Mouse (Mus musculus) heart, postnatal 4 days (tissue): Measurements from ENCODE around the gene Lingo1. TPM values are rescaled to one million over a fixed set of nuclear protein-coding genes. Genes with fewer than 3 reads are reported as not detected.

Source experiments
- DNase-seq: peaks from one replicate; pipeline ENCODE4 v3.0.0; 2021
- total RNA-seq, 2 experiments: library from RNA; stranded (reverse); gene quantifications; 2 replicates each; pipeline ENCODE4 v1.2.3; 2021

Gene Lingo1
- total RNA-seq, 2 experiments from 2014 or later, result 2.9 to 3.0 TPM

- DNase-seq, result no peak
Observed at GRCm38 (mm10) chr9:56775161-56775934, 20.9 kb downstream of the Lingo1 start.

DNA sequence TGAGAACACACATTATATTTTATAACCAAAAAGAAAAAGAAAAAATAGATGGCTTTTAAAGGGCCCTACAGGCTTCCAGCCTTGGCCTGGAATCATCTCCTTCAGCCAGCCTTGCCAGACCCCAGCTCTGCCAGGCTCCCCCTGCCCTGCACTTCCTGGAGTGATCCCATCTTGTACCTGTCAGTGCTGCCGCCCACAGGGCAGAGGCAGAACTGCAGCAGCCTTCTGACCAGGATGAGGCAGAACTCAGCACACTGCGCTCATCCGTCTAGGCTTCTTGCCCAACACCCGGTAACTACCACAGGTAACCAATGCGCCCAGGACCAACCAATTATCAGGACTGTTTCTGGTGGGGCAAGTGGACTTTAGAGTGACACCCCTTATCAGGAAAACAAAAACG, 22.0 kb downstream of the Lingo1 start:
- DNase-seq, result peak; percentile 70

GRCm38 (mm10) chr9:56773666-56774065, 22.6 kb downstream of the Lingo1 start:
- no peak for DNase-seq

GRCm38 (mm10) chr9:56767653-56768136, 28.6 kb downstream of the Lingo1 start:
- DNase-seq, result peak; percentile 62

DNA sequence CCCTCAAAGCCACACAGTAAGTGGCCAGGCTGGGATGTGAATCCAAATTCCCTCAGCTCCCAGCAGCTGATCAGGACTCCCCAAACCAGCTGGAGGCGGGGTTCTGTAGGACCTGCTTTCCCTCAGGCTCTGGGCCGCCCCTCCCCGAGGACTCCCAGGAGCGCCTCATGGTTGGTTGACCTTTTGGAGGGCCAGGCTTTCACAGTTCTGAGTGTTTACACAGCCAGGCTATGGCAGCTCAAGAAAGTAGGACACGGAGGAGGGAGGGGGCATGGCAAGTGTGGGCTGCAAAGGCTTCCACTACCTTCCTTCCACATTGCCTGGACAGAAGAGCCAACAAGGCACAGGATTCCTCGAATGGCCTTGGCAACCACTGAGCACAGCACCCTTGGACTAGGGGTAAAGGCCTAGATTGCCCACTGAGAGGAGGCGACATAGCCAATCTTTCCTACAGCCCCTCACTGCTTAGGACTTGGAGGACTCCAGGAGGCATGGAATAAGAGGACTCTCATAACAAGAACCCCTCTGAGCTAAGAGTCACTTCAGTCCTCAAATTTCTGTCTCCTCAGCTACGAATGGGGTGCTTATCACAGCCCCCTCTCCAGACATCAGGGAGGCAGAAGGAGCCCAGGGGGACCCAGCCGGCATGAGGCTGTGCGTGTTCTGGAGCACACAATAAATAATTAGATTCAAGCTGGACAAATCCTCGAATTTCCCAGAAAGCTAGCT, 29.5 kb downstream of the Lingo1 start:
- no peak for DNase-seq

- no peak for DNase-seq
Observed at GRCm38 (mm10) chr9:56762106-56762562, 34.1 kb downstream of the Lingo1 start.

GRCm38 (mm10) chr9:56757791-56758190, 38.5 kb downstream of the Lingo1 start:
- DNase-seq, result peak; percentile 11

DNA sequence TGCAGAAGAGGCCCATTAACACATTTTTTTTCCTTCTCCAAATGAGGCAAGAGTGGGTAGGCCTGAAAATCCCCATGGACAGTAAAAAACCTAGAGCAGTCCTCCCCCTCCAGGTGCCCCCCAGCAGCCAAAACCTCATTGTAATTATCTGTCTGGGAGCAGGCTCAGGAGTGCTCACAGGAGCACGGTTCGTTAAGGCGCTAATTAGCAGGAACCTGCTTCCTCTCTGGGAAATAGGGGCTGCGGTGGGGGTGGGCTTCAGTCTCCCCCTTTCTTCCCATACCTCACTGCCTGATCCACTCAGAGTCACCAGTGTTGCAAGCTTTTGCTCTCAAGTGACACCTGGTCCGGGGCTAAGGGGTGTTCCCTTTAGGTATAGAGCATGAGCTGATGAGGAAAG, 41.1 kb downstream of the Lingo1 start:
- DNase-seq, result no peak

GRCm38 (mm10) chr9:56753386-56753785, 42.9 kb downstream of the Lingo1 start:
- DNase-seq, result no peak

DNA sequence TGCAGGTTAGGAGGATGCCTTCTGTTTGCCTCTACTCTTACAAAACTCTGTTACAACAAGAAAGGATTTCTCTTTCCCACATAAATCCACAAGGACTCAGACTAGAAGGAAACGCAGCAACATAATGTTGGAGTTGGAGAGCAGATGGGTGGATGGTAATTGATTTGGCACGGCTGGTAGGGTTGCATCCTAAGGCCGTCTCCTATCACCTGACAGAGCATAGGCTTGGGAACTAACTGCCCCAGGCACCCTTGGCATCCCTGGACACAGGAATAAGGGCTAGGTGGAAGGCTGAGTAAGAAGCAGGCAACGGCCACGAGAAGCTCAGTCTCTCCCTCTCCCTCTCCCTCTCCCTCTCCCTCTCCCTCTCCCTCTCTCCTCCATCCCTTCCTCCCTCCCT, 48.2 kb downstream of the Lingo1 start:
- DNase-seq, result no peak

DNA sequence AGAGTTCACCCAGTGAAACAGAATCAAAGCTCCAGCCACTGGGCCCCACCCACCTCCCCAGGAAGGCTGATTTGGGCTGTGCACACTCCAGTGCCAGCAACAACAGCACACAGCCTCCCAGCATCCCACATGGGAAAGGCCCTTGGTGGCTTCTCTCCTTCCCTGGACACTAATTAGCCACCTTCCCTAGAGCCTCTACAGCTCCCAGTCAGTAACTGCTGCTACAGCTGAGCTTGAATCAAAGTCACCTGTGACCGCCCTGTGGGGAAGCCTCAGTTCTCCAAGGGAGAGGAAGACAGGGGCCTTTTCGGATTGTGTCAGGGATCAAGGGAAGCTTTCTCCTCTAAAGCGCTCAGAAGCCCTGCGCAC, 49.4 kb downstream of the Lingo1 start:
- DNase-seq, result no peak

- DNase-seq, result no peak
Observed at GRCm38 (mm10) chr9:56746195-56746925, 49.9 kb downstream of the Lingo1 start.

DNA sequence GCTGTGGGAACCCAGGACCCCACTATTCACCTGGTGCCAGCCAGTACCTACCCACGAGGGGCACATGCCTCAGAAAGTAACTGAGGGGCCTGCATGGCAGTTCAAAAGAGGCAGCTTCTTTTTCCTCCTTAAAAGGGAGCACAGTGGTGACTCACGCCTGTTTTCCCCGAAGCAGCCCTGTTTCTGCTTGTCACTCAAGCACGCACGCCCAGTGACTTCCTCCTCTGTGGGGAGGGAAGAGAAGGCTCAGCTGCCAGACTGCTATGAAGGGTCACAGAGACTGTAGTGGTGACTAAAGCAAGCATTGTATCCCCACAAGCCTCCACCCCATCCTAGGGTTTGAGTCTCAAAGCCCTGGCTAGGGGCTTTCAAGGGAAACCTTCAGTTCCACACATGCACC, 51.9 kb downstream of the Lingo1 start:
- DNase-seq, result peak; percentile 21

DNA sequence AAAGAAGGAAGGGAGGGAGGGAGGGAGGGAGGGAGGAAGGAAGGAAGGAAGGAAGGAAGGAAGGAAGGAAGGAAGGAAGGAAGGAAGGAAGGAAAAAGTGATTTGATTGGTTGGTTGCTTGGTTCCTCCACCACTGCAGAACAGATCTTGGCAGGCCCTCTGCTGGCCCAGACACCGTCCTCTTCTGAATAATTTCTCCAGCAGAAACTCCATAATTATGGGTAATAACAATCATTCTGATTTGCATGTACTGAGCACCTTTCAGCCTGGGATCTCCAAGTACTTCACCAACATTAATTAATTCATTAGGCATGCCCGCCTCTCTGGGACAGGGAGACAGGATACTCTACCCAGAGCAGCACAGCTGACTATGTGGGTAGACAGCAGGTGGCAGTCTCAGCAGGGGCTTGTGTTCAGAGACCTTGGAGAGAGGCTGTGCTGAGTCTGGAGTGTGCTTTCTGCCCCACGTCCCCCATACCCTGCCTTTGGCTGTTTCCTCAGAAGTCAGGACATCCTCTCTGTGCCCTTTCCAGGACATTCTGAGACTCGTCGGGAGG, 57.0 kb downstream of the Lingo1 start:
- DNase-seq, result no peak

DNA sequence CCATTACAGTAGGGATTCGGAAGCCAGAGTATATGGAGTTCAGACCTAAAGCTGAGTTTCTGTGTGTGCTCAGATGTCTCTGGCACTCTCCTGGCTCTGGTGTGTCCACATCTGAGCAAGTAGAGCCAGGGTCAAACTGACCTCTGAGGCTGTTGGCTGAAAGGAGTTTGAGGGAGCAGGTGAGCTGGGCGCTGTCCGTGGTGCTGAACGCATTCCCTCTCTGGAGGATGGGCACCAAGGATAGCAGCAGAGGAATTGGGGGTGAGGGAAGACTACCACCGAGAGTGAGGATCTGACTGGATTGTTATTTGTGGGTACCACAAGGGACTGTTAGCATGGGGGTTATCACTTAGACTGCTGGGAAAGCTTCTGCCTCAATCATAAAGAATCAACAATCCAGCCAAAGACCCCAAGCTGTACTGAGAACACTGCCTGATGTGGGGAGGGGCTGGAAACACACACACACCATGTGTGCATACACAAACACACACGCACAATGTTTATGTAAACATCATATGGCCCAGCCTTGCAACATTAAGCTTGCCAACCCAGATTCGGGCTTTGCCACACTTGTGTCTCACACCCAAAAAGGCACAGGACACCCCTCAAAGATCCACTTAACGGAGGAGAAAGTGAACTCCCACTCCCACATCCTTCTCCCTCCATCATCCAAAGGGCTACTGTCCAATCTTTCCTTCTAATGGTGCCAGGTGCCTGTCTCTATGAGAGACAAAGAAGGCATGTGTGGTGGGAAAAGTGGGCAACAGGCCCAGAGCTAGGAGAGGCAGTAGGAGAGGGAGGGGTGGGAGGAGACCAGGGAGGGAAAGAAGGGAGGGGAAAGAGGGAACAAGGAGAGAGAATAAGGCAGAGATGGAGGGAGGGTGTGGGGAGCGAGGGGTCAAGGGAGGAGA, 57.8 kb downstream of the Lingo1 start:
- DNase-seq, result peak; percentile 81

- no peak for DNase-seq
Observed at GRCm38 (mm10) chr9:56734398-56734797, 61.9 kb downstream of the Lingo1 start.

DNA sequence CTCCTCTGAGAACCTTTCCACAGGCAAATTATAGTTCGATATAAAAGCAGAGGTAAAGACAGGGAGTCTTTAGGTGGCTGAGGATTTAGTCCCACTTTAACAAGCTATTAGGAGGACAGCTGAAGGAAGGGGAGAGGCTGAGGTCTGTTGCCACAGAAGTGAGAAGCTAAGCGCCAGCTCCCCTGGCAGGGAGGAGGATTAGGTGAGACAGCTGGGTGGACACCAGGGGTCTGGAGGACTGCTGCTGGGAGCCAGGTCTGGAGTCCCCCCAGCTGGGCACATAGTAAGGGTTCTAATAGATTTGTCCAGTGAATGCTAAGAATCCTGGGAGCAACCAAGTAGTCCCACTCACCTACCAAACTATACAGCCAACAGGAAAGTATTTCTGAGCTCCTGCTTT, 65.3 kb downstream of the Lingo1 start:
- no peak for DNase-seq

DNA sequence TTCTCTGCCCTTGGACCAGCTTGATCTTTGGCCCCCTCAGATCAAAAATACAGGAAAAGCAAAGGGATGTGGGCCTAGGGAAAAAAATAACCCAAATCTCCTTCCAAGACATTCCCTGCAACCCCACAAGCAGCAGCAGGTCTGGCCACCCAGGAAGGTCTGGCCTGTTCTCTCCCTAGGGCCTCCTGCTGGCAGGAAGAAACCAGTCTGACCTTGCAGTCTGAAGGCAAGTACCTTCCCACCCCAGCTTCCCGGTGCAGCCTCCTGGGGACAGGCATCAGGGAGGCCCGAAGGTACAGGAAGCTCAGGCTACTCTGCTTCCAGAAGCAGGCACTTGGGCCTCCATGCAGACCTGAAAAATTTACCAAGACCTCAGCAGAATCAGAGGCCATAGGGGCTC, 67.1 kb downstream of the Lingo1 start:
- DNase-seq, result no peak

DNA sequence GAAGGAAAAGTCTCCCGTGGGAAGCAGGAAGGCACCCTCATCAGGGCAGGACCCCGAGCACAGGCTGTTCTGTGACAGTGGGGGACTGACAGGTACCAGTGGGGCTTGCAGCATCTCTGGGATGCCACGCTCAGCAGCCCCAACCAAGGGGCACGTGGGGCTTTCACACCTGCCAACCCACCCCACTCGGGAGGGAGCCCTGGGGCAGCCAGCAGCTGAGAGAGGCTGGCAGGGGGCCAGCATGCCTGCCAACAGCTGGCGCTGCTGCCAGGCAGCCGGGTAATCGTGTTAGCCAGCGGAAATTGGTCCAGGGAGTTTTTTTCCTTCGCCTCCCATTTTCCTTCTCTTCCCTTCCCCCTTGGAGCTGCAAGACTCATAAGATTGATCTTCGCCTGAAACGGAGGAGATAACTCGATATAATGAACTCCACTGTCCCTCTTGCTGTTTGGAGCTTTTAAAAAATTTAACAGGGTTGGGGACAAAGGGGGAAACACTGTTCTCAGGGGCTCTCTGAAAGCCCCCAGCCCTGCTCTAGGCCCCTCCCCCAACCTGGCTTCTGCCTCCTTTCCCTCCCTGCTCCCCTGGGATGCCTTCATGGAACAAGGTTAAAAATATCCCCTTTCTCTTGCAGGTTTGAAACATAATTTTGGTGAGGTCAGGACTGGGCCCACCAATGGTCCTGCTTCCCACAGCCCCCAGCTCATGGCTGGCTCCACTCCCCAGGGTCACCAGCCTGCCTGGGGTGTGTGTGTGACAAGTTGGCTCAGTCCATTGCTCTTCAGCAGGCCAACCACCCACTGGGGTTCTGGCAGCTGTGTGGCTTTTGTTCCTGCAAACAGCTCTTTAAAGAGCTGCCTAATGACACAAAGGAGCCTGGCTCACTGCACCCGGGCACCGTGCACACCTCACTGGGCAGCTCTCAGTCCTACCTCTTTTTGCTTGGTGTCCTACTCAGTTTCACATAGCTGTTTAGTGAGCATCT, 68.3 kb downstream of the Lingo1 start:
- peak; percentile 64 for DNase-seq

- peak; percentile 75 for DNase-seq
Observed at GRCm38 (mm10) chr9:56725814-56726213, 70.5 kb downstream of the Lingo1 start.
